Mouse (Mus musculus) kidney, postnatal 0 days (tissue): ENCODE data around the gene Tmed3. TPM values are rescaled to one million over a fixed set of nuclear protein-coding genes. Genes with fewer than 3 reads are reported as not detected.

ENCODE experiments used
- ATAC-seq: fragments of 200-750 bp; cut with Nextera tagmentation; replicated peaks from 2 replicates; pipeline ENCODE4 v1.8.0; 2017; ENCODE audit warnings: low read depth, moderate number of reproducible peaks, moderate TSS enrichment, moderate library complexity; ENCODE audit not compliant: low FRiP score
- DNase-seq: peaks from one replicate; pipeline ENCODE4 v3.0.0-alpha.2; 2016; ENCODE audit warnings: low spot score
- H3K27ac ChIP-seq: fragments of 300-500 bp; sonication (generic); 2 replicates; pipeline ENCODE4 v1.5.1; 2014; ENCODE audit warnings: mild to moderate bottlenecking
- H3K27me3 ChIP-seq: fragments of 300-500 bp; sonication (generic); 2 replicates; pipeline ENCODE4 v1.6.1; 2014; ENCODE audit warnings: low read length, mixed read lengths; ENCODE audit not compliant: insufficient read depth
- H3K36me3 ChIP-seq: fragments of 300-500 bp; sonication (generic); 2 replicates; pipeline ENCODE4 v1.6.1; 2014; ENCODE audit warnings: low read length, mixed read lengths; ENCODE audit not compliant: insufficient read depth
- H3K4me1 ChIP-seq: fragments of 300-500 bp; sonication (generic); replicated peaks from 2 replicates; pipeline ENCODE4 v1.6.1; 2014; ENCODE audit warnings: antibody characterized with exemption, low read length, mixed read lengths; ENCODE audit not compliant: insufficient read depth
- H3K4me2 ChIP-seq: fragments of 300-500 bp; sonication (generic); 2 replicates; pipeline ENCODE4 v1.6.1; 2014; ENCODE audit warnings: mild to moderate bottlenecking, low read length, moderate library complexity, mixed read lengths
- H3K4me3 ChIP-seq: fragments of 300-500 bp; sonication (generic); replicated peaks from 2 replicates; pipeline ENCODE4 v1.5.1; 2014; ENCODE audit warnings: low read depth, low read length
- H3K9ac ChIP-seq: fragments of 300-500 bp; sonication (generic); 2 replicates; pipeline ENCODE4 v1.6.1; 2014; ENCODE audit warnings: low read depth, low read length
- H3K9me3 ChIP-seq: fragments of 300-500 bp; sonication (generic); replicated peaks from 2 replicates; pipeline ENCODE4 v1.6.1; 2016; ENCODE audit warnings: low read length, inconsistent platforms, mixed read lengths
- CTCF ChIP-seq: IDR thresholded peaks from 2 replicates; pipeline ENCODE4 v1.5.1; 2016; ENCODE audit warnings: antibody characterized with exemption, low read depth, mild to moderate bottlenecking, moderate library complexity
- WGBS: fragments of 180-500 bp; shearing (Covaris S2); extraction: QIAGEN DNeasy Blood & Tissue Kit; methylation state at CpG from one replicate; pipeline ENCODE4 v1.1.7; 2014; 5-methylcytosine and 5-hydroxymethylcytosine counted together
- polyA plus RNA-seq: library from polyadenylated mRNA; unstranded; fragments of >200 nt; fragmentation: Nextera tagmentation; extraction: Ambion mirVana; gene quantifications from 2 replicates; pipeline ENCODE4 v1.2.1, GENCODE M21; 2015

Gene Tmed3
- polyA plus RNA-seq = 96.9 and 104 TPM in 2 replicates

- Histone ChIP-seq H3K27me3 (no peaks in the 10 kb centered on the region), H3K4me2 (peak within 1 kb of the TSS; percentile 94), H3K9ac (peak within 1 kb of the TSS; percentile 70), H3K27ac (peak within 1 kb of the TSS; percentile 70; the same call in 1 of the 2 replicates), H3K9me3 (no peaks in the 10 kb centered on the region), H3K4me3 (peak within 1 kb of the TSS; percentile 57), H3K4me1 (peaks cover 10% of the 10 kb centered on the region; the same call in 1 of the 2 replicates), H3K36me3 (peaks cover 13% of the 10 kb centered on the region; the same call in 1 of the 2 replicates)
- ATAC-seq = peak; percentile 99
- TF ChIP-seq CTCF = peak; percentile 31
- DNase-seq = peak; percentile 97
- 2% methylated on average over 52 of the region's 52 CpGs for WGBS
These were observed at the start of gene Tmed3 for GRCm38 (mm10) chr9:89704265-89705196. Tmed3 (minus strand) TSS chr9:89705068.

- TF ChIP-seq CTCF = no peak
- DNase-seq (no peak), ATAC-seq (no peak)
- H3K27ac ChIP-seq = no peak overlapping the region
- no peak overlapping the region for H3K9ac ChIP-seq
- H3K4me1 ChIP-seq = no peaks in the 10 kb centered on the region
- no peaks in the 10 kb centered on the region for H3K9me3 ChIP-seq
- no peak overlapping the region for H3K4me2 ChIP-seq
- H3K36me3 ChIP-seq = no peaks in the 10 kb centered on the region
- H3K27me3 ChIP-seq = no peaks in the 10 kb centered on the region
- H3K4me3 ChIP-seq = no peak overlapping the region
These were observed 35.2 kb upstream of the Tmed3 start for GRCm38 (mm10) chr9:89740041-89740440.

GRCm38 (mm10) chr9:89738295-89738694 lies 33.4 kb upstream of the Tmed3 start, which contains the start of gene Ankrd34c:
Ankrd34c (minus strand) TSS chr9:89738475.
- H3K27ac ChIP-seq = no peak within 1 kb of the TSS
- H3K36me3 ChIP-seq = no peaks in the 10 kb centered on the region
- TF ChIP-seq CTCF = no peak
- H3K27me3 ChIP-seq = no peaks in the 10 kb centered on the region
- ATAC-seq (no peak), DNase-seq (no peak)
- no peaks in the 10 kb centered on the region for H3K9me3 ChIP-seq
- H3K9ac ChIP-seq = no peak within 1 kb of the TSS
- H3K4me3 ChIP-seq = no peak within 1 kb of the TSS
- no peak within 1 kb of the TSS for H3K4me2 ChIP-seq
- no peaks in the 10 kb centered on the region for H3K4me1 ChIP-seq
- WGBS = 3% methylated on average over 8 of the region's 8 CpGs

DNA sequence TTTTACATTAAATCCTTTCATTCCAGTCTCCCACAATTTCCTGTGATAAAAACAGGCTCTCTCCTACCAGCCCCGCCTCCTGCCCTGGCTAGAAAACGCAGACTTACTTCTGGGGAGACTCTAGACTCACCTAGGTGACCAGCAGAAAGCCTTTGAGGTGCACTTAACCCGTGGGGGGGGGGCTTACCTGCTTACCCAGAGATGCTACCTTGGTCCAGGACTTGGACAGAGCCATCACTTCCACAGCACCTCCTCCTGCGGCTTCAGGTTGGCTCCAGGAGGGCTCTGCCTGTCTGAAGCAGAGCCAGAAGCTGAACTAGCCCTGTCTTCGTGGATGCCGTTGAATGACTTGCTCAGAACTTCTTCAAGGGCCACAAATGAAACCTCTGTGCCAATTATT lies 33.0 kb upstream of the Tmed3 start:
- Histone ChIP-seq H3K27me3 (no peaks in the 10 kb centered on the region), H3K27ac (no peak overlapping the region), H3K9me3 (no peaks in the 10 kb centered on the region), H3K36me3 (no peaks in the 10 kb centered on the region), H3K4me3 (no peak overlapping the region), H3K4me1 (no peaks in the 10 kb centered on the region), H3K9ac (no peak overlapping the region), H3K4me2 (no peak overlapping the region)
- 8% methylated on average over 6 of the region's 6 CpGs for WGBS
- no peak for ATAC-seq
- no peak for DNase-seq
- no peak for TF ChIP-seq CTCF

GRCm38 (mm10) chr9:89736932-89737705 lies 32.3 kb upstream of the Tmed3 start:
- Histone ChIP-seq H3K27ac (no peak overlapping the region), H3K27me3 (no peaks in the 10 kb centered on the region), H3K9me3 (no peaks in the 10 kb centered on the region), H3K4me3 (no peak overlapping the region), H3K9ac (no peak overlapping the region), H3K36me3 (no peaks in the 10 kb centered on the region), H3K4me1 (no peaks in the 10 kb centered on the region), H3K4me2 (no peak overlapping the region)
- TF ChIP-seq CTCF = peak; percentile 43
- ATAC-seq (0 out of 2 replicates have a peak, but pooled peaks have one; percentile 43), DNase-seq (peak; percentile 66)
- 7% methylated on average over 20 of the region's 20 CpGs for WGBS

- no peak overlapping the region for H3K4me2 ChIP-seq
- H3K9me3 ChIP-seq = no peaks in the 10 kb centered on the region
- peaks cover 10% of the 10 kb centered on the region; the same call in 1 of the 2 replicates for H3K4me1 ChIP-seq
- H3K27me3 ChIP-seq = no peaks in the 10 kb centered on the region
- no peaks in the 10 kb centered on the region for H3K36me3 ChIP-seq
- peak; percentile 68 for TF ChIP-seq CTCF
- no peak for ATAC-seq
- WGBS = 26% methylated on average over 4 of the region's 4 CpGs
- no peak overlapping the region for H3K9ac ChIP-seq
- no peak overlapping the region for H3K27ac ChIP-seq
- no peak overlapping the region for H3K4me3 ChIP-seq
- peak; percentile 58 for DNase-seq
These were observed 2.0 kb upstream of the Tmed3 start for GRCm38 (mm10) chr9:89706906-89707305.
